In genomic region chr2:9388058-9388457, GRCm38 (mm10) we compare ENCODE assay signal across 17 mouse cellular contexts.
"Had no signal": no experiment of that assay in that cellular context is flagged by ENCODE, and none has a peak within 500 bp of the region (broad histone marks: within the 10 kb centered on the region; RNA-seq: fewer than 3 reads in every experiment).

No protein-coding gene starts in this region.

- H3K27me3 ChIP-seq: liver, embryonic 13.5 days; midbrain, embryonic 13.5 days; neural tube, embryonic 13.5 days; stomach, embryonic 15.5 days had no signal

- H3K9ac ChIP-seq: liver, embryonic 13.5 days; midbrain, embryonic 13.5 days; neural tube, embryonic 13.5 days; stomach, embryonic 15.5 days had no signal

- H3K4me3 ChIP-seq: left cerebral cortex, adult 2 months; liver, embryonic 13.5 days; midbrain, embryonic 10.5 days; midbrain, embryonic 13.5 days; myocyte; neural tube, embryonic 13.5 days; stomach, embryonic 15.5 days had no signal

- DNase-seq: kidney, adult 8-10 months; kidney, postnatal 14 days; layer of hippocampus, postnatal 36 days; liver, embryonic 13.5 days; lung, adult 2 months; retina, postnatal 1 day; right cerebral cortex, postnatal 25 days; spleen, adult 18-20 months; thymus, postnatal 25 days had no signal

- H3K4me1 ChIP-seq: liver, embryonic 13.5 days; midbrain, embryonic 10.5 days; midbrain, embryonic 13.5 days; stomach, embryonic 15.5 days had no signal

- H3K4me2 ChIP-seq: liver, embryonic 13.5 days; midbrain, embryonic 13.5 days; neural tube, embryonic 13.5 days; stomach, embryonic 15.5 days had no signal

- H3K27ac ChIP-seq: left cerebral cortex, adult 2 months; liver, embryonic 13.5 days; macrophage; midbrain, embryonic 10.5 days; midbrain, embryonic 13.5 days; neural tube, embryonic 13.5 days; stomach, embryonic 15.5 days had no signal

- H3K36me3 ChIP-seq: liver, embryonic 13.5 days; midbrain, embryonic 10.5 days; midbrain, embryonic 13.5 days; neural tube, embryonic 13.5 days; stomach, embryonic 15.5 days had no signal

- ATAC-seq: midbrain, embryonic 13.5 days; midbrain, embryonic 16.5 days had no signal

- H3K9me3 ChIP-seq: liver, embryonic 13.5 days; midbrain, embryonic 10.5 days; midbrain, embryonic 13.5 days; neural tube, embryonic 13.5 days; stomach, embryonic 15.5 days had no signal
